Mouse (Mus musculus): ENCODE results near the gene Cant1. TPM values are rescaled to one million over a fixed set of nuclear protein-coding genes. Genes with fewer than 3 reads are reported as not detected.

Gene Cant1
- polyA plus RNA-seq, 1 experiment from 2014 or later, result 21.8 TPM

- Histone ChIP-seq H3K27me3 (ENCODE audit: control insufficient read depth, insufficient read depth, low read length) (no peaks in the 10 kb centered on the region), H3K9ac (replicated peaks; ENCODE audit: low read depth, low read length) (no peak overlapping the region), H3K4me1 (ENCODE audit: control insufficient read depth, insufficient read depth, low read length) (peaks cover 34% of the 10 kb centered on the region), H3K27ac (ENCODE audit: low read length) (no peak overlapping the region), H3K9me3 (ENCODE audit: control insufficient read depth, low read depth, low read length) (no peaks in the 10 kb centered on the region), H3K36me3 (ENCODE audit: control insufficient read depth, insufficient read depth, low read length) (no peaks in the 10 kb centered on the region), H3K4me2 (replicated peaks; ENCODE audit: low read depth, low read length) (no peak overlapping the region), H3K4me3 (ENCODE audit: low read depth, low read length) (no peak overlapping the region)
- no peak for ATAC-seq (ENCODE audit: insufficient number of reproducible peaks, insufficient read depth, low FRiP score, low read depth)
- WGBS, result 47% methylated on average over 6 of the region's 6 CpGs
These were observed 17.6 kb upstream of the Cant1 start for GRCm38 (mm10) chr11:118436471-118436935.

GRCm38 (mm10) chr11:118434093-118434492 is 15.2 kb upstream of the Cant1 start:
- no peak for ATAC-seq (ENCODE audit: insufficient number of reproducible peaks, insufficient read depth, low FRiP score, low read depth)
- Histone ChIP-seq H3K9me3 (ENCODE audit: control insufficient read depth, low read depth, low read length) (no peaks in the 10 kb centered on the region), H3K27ac (ENCODE audit: low read length) (peak overlapping the region; percentile 46; the same call in 1 of the 2 replicates), H3K27me3 (ENCODE audit: control insufficient read depth, insufficient read depth, low read length) (no peaks in the 10 kb centered on the region), H3K9ac (replicated peaks; ENCODE audit: low read depth, low read length) (peak overlapping the region; percentile 14; the same call in 1 of the 2 replicates), H3K4me1 (ENCODE audit: control insufficient read depth, insufficient read depth, low read length) (peaks cover 47% of the 10 kb centered on the region), H3K4me3 (ENCODE audit: low read depth, low read length) (peak overlapping the region; percentile 10), H3K4me2 (replicated peaks; ENCODE audit: low read depth, low read length) (peak overlapping the region; percentile 41), H3K36me3 (ENCODE audit: control insufficient read depth, insufficient read depth, low read length) (no peaks in the 10 kb centered on the region)
- 36% methylated on average over 13 of the region's 13 CpGs for WGBS

DNA sequence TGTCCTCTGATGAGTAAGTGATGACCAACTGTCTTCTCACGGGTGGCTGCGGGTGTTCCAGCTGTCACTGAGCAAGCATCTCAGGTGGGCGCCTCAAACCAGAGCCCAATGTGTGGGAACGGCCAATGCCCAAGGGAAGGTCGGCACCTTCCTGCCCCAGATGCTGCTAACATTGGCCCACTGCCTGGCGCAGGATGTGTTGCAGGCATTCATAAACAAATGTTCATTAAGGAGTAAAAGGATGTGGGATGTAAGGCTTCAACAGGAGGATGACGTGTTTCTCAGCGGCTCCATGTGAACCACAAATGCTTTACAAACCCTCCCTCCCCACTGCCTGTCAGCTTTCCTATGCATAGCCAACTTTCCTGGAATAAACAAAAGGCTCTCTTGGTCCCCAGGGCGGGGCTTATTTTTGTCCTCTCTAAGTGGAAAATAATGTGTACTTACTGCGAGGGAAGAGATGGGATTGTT is 14.5 kb upstream of the Cant1 start:
- H3K27ac ChIP-seq (ENCODE audit: low read length), result peak overlapping the region; percentile 46; the same call in 1 of the 2 replicates
- H3K9me3 ChIP-seq (ENCODE audit: control insufficient read depth, low read depth, low read length), result no peaks in the 10 kb centered on the region
- H3K4me3 ChIP-seq (ENCODE audit: low read depth, low read length), result peak overlapping the region; percentile 10; the same call in 1 of the 2 replicates
- ATAC-seq (ENCODE audit: insufficient number of reproducible peaks, insufficient read depth, low FRiP score, low read depth), result no peak
- H3K27me3 ChIP-seq (ENCODE audit: control insufficient read depth, insufficient read depth, low read length), result no peaks in the 10 kb centered on the region
- peaks cover 46% of the 10 kb centered on the region for H3K4me1 ChIP-seq (ENCODE audit: control insufficient read depth, insufficient read depth, low read length)
- H3K36me3 ChIP-seq (ENCODE audit: control insufficient read depth, insufficient read depth, low read length), result no peaks in the 10 kb centered on the region
- 43% methylated on average over 10 of the region's 10 CpGs for WGBS
- H3K9ac ChIP-seq (replicated peaks; ENCODE audit: low read depth, low read length), result peak overlapping the region; percentile 14; the same call in 1 of the 2 replicates
- peak overlapping the region; percentile 41 for H3K4me2 ChIP-seq (replicated peaks; ENCODE audit: low read depth, low read length)

- 68% methylated on average over 16 of the region's 16 CpGs for WGBS
- H3K4me1 ChIP-seq (ENCODE audit: control insufficient read depth, insufficient read depth, low read length), result peaks cover 50% of the 10 kb centered on the region
- H3K4me2 ChIP-seq (replicated peaks; ENCODE audit: low read depth, low read length), result no peak overlapping the region
- no peaks in the 10 kb centered on the region for H3K36me3 ChIP-seq (ENCODE audit: control insufficient read depth, insufficient read depth, low read length)
- ATAC-seq (ENCODE audit: insufficient number of reproducible peaks, insufficient read depth, low FRiP score, low read depth), result no peak
- no peak overlapping the region for H3K9ac ChIP-seq (replicated peaks; ENCODE audit: low read depth, low read length)
- no peaks in the 10 kb centered on the region for H3K27me3 ChIP-seq (ENCODE audit: control insufficient read depth, insufficient read depth, low read length)
- no peaks in the 10 kb centered on the region for H3K9me3 ChIP-seq (ENCODE audit: control insufficient read depth, low read depth, low read length)
- no peak overlapping the region for H3K4me3 ChIP-seq (ENCODE audit: low read depth, low read length)
- H3K27ac ChIP-seq (ENCODE audit: low read length), result no peak overlapping the region; the same call in 1 of the 2 replicates
These were observed 12.4 kb upstream of the Cant1 start for GRCm38 (mm10) chr11:118431100-118431948.

DNA sequence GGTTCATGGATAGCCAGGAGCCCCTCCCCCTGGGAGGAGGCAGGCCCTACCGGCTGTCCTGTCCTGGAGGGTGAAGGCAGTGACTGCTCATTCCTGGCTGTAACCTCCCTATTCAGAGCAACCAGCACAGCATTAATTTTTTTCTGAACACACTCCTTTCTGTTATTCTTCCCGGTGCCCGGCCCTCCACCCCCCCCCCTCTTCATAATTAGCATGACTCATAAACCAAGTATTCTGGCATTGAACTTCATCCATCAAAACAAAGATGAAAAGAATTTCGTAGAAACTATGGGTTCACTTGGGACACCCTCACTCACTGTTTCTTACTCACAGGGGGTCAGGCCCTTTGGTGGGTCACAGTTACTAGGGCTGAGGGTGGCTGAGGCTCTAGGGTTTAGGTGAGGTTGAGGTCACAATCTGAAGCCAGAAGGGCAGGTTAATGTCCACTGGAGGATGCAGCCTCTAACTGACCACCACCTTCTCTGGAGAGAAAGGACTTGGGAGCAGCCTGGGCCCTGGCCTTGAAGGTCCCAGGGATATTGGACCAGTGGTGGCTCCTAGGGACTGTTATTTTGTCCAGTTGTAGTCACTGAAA is 11.5 kb upstream of the Cant1 start:
- no peak overlapping the region for H3K9ac ChIP-seq (replicated peaks; ENCODE audit: low read depth, low read length)

DNA sequence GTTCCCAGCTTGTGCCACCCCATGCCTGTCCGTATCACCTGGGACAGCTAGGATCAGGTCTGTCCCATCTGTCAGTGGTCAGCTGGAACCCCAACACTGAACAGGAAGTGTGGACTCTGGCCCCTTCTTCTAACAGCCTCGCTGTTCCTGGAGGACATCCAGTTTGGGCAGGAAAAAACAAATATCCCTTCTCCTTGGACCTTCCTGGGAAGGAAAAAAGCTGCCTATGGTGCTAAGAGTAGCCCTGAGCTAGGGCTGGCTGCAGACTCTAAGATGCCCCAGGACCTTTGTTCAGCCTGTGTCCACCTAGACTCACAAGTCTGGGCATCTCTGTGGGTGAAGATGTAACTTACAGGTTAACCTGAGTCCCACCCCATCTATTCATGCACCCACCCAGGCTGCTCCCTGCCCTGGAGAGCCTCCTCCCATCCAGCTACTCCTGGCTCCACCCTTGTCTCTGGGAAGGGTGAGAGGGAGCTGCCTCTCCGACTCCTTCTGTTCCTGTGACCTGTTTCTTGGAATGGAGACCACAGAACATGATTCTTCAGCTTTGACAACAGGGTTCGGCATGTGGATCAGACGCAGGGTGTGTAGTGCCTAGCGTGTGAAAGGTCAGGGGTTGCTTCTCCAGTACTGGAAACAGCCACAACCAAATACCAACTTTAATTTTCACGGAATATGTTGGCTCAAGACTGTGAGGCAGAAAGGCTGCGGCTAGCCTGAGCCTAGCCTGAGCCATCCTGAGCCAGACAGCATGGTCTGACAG is 10.2 kb upstream of the Cant1 start:
- ATAC-seq (ENCODE audit: insufficient number of reproducible peaks, insufficient read depth, low FRiP score, low read depth), result no peak
- H3K9me3 ChIP-seq (ENCODE audit: control insufficient read depth, low read depth, low read length), result no peaks in the 10 kb centered on the region

More for the DNA sequence above, 11.5 kb upstream of the Cant1 start:
- Histone ChIP-seq H3K4me3 (ENCODE audit: low read depth, low read length) (no peak overlapping the region), H3K27ac (ENCODE audit: low read length) (no peak overlapping the region), H3K4me2 (replicated peaks; ENCODE audit: low read depth, low read length) (peak overlapping the region; percentile 11), H3K4me1 (ENCODE audit: control insufficient read depth, insufficient read depth, low read length) (peaks cover 50% of the 10 kb centered on the region), H3K9me3 (ENCODE audit: control insufficient read depth, low read depth, low read length) (no peaks in the 10 kb centered on the region), H3K36me3 (ENCODE audit: control insufficient read depth, insufficient read depth, low read length) (no peaks in the 10 kb centered on the region), H3K27me3 (ENCODE audit: control insufficient read depth, insufficient read depth, low read length) (no peaks in the 10 kb centered on the region)
- no peak for ATAC-seq (ENCODE audit: insufficient number of reproducible peaks, insufficient read depth, low FRiP score, low read depth)
- WGBS, result 15% methylated on average over 4 of the region's 4 CpGs

GRCm38 (mm10) chr11:118428460-118428868 is 9.6 kb upstream of the Cant1 start:
- H3K9ac ChIP-seq (replicated peaks; ENCODE audit: low read depth, low read length), result peak overlapping the region; percentile 15; the same call in 1 of the 2 replicates
- ATAC-seq (ENCODE audit: insufficient number of reproducible peaks, insufficient read depth, low FRiP score, low read depth), result no peak
- H3K4me1 ChIP-seq (ENCODE audit: control insufficient read depth, insufficient read depth, low read length), result peaks cover 51% of the 10 kb centered on the region
- H3K27ac ChIP-seq (ENCODE audit: low read length), result peak overlapping the region; percentile 85
- H3K9me3 ChIP-seq (ENCODE audit: control insufficient read depth, low read depth, low read length), result no peaks in the 10 kb centered on the region
- no peaks in the 10 kb centered on the region for H3K27me3 ChIP-seq (ENCODE audit: control insufficient read depth, insufficient read depth, low read length)
- no peaks in the 10 kb centered on the region for H3K36me3 ChIP-seq (ENCODE audit: control insufficient read depth, insufficient read depth, low read length)
- 4% methylated on average over 11 of the region's 11 CpGs for WGBS
- H3K4me2 ChIP-seq (replicated peaks; ENCODE audit: low read depth, low read length), result peak overlapping the region; percentile 53
- H3K4me3 ChIP-seq (ENCODE audit: low read depth, low read length), result peak overlapping the region; percentile 38

More for the DNA sequence above, 10.2 kb upstream of the Cant1 start:
- Histone ChIP-seq H3K9ac (replicated peaks; ENCODE audit: low read depth, low read length) (peak overlapping the region; percentile 15; the same call in 1 of the 2 replicates), H3K4me2 (replicated peaks; ENCODE audit: low read depth, low read length) (peak overlapping the region; percentile 53), H3K36me3 (ENCODE audit: control insufficient read depth, insufficient read depth, low read length) (no peaks in the 10 kb centered on the region), H3K4me3 (ENCODE audit: low read depth, low read length) (peak overlapping the region; percentile 38), H3K4me1 (ENCODE audit: control insufficient read depth, insufficient read depth, low read length) (peaks cover 52% of the 10 kb centered on the region), H3K27me3 (ENCODE audit: control insufficient read depth, insufficient read depth, low read length) (no peaks in the 10 kb centered on the region), H3K27ac (ENCODE audit: low read length) (peak overlapping the region; percentile 85; the same call in 1 of the 2 replicates)
- WGBS, result 38% methylated on average over 8 of the region's 8 CpGs

DNA sequence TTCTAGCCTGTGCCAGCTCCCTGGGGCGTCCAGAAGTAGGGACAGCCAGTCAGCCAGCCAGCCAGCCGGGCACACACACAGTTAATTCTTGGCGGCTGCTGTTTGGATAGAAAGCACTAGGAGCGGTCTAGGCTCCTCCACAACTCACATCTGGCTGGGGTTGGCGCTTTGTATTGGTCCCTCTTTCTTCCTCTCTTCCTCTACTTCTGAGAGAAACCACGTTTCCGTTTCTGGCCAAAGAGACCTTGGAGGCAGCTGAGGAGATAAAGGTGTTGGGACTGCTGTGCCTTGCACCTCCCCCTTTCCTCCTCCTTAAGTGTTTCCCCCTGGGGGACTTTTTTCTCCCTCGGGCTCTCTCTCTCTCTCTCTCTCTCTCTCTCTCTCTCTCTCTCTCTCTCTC is 9.1 kb upstream of the Cant1 start, which contains the start of gene C1qtnf1:
Gene C1qtnf1 (plus strand): TSS at position 218 of the 400 bp plus-strand sequence.
- Histone ChIP-seq H3K4me2 (replicated peaks; ENCODE audit: low read depth, low read length) (peak within 1 kb of the TSS; percentile 53), H3K9ac (replicated peaks; ENCODE audit: low read depth, low read length) (peak within 1 kb of the TSS; percentile 15; the same call in 1 of the 2 replicates), H3K9me3 (ENCODE audit: control insufficient read depth, low read depth, low read length) (no peaks in the 10 kb centered on the region), H3K27me3 (ENCODE audit: control insufficient read depth, insufficient read depth, low read length) (no peaks in the 10 kb centered on the region), H3K36me3 (ENCODE audit: control insufficient read depth, insufficient read depth, low read length) (no peaks in the 10 kb centered on the region), H3K27ac (ENCODE audit: low read length) (peak within 1 kb of the TSS; percentile 85), H3K4me1 (ENCODE audit: control insufficient read depth, insufficient read depth, low read length) (peaks cover 48% of the 10 kb centered on the region), H3K4me3 (ENCODE audit: low read depth, low read length) (peak within 1 kb of the TSS; percentile 38)
- WGBS, result 2% methylated on average over 8 of the region's 8 CpGs
- 0 out of 2 replicates have a peak, but pooled peaks have one; percentile 29 for ATAC-seq (ENCODE audit: insufficient number of reproducible peaks, insufficient read depth, low FRiP score, low read depth)

Measured in stomach, embryonic 14.5 days (tissue).